Mouse (Mus musculus) cerebellum, adult 2 months (tissue): Measurements from ENCODE around the gene Ap1m1. TPM values are rescaled to one million over a fixed set of nuclear protein-coding genes. Genes with fewer than 3 reads are reported as not detected.
A peak's percentile ranks its signal among the peaks of the same experiment; 100 is the strongest.

Experiments used
- DNase-seq, 2 experiments: peaks; one replicate each; pipeline ENCODE4 v3.0.0; 2021
- H3K27ac ChIP-seq: fragments of 200-500 bp; 2 replicates; pipeline ENCODE4 v1.5.1; 2012; ENCODE audit warnings: low read length, control low read depth, inconsistent platforms; ENCODE audit not compliant: insufficient read depth
- H3K27me3 ChIP-seq: fragments of 200-500 bp; 2 replicates; pipeline ENCODE4 v1.6.1; 2012; ENCODE audit warnings: inconsistent platforms, mild to moderate bottlenecking, low read length, moderate library complexity; ENCODE audit not compliant: control insufficient read depth, insufficient read depth
- H3K4me1 ChIP-seq: fragments of 200-500 bp; 2 replicates; pipeline ENCODE4 v1.6.1; 2011; ENCODE audit warnings: low read length; ENCODE audit not compliant: control insufficient read depth, insufficient read depth
- H3K4me3 ChIP-seq: fragments of 200-500 bp; replicated peaks from 2 replicates; pipeline ENCODE3; 2011; ENCODE audit warnings: mild to moderate bottlenecking, low read depth, low read length, control low read depth; ENCODE audit not compliant: insufficient read depth
- CTCF ChIP-seq: fragments of 200-500 bp; IDR thresholded peaks from 2 replicates; pipeline ENCODE4 v1.5.1; 2011; ENCODE audit warnings: low read depth, mild to moderate bottlenecking, control low read depth, low read length, moderate library complexity, borderline replicate concordance; ENCODE audit not compliant: insufficient read depth
- POLR2A ChIP-seq: fragments of 200-500 bp; IDR thresholded peaks from 2 replicates; pipeline ENCODE4 v1.6.1; 2011; ENCODE audit warnings: low read length, control low read depth, borderline replicate concordance; ENCODE audit not compliant: insufficient read depth
- WGBS: fragments of 180-500 bp; shearing (Covaris S2); methylation state at CpG from one replicate; pipeline ENCODE4 v1.1.7; 2018; 5-methylcytosine and 5-hydroxymethylcytosine counted together
- polyA plus RNA-seq: library from polyadenylated mRNA; depleted of rRNA; stranded (reverse); fragments of >200 nt; gene quantifications from 2 replicates; pipeline ENCODE4 v1.2.3, GENCODE M21; 2012

Gene Ap1m1
- polyA plus RNA-seq, 1 experiment, result 112 TPM

DNA sequence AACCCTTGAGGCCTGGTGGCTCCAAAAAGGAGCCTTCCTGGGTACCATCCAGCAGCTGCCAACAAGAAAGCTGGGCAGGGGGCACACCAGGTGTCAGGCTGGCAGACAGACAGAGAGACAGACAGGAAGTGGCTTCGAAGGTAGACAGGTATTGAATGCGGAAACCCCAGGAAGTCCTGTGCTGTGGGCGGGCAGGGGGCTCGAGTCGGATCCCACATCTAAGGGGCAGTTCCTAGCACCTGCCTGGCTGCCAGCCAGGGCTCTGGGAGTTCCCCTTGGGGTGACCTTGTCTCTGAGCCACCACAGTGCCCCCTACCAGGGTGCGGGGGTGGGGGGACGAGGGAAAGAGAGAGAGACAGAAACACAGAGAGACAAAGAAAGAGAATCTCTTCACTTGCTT, 39.3 kb downstream of the Ap1m1 start:
- Histone ChIP-seq H3K4me1 (no peaks in the 10 kb centered on the region), H3K27ac (no peak overlapping the region), H3K4me3 (no peak overlapping the region), H3K27me3 (no peaks in the 10 kb centered on the region)
- WGBS, result 61% methylated on average over 7 of the region's 7 CpGs
- TF ChIP-seq POLR2A (no peak), CTCF (no peak)
- no peak for DNase-seq

DNA sequence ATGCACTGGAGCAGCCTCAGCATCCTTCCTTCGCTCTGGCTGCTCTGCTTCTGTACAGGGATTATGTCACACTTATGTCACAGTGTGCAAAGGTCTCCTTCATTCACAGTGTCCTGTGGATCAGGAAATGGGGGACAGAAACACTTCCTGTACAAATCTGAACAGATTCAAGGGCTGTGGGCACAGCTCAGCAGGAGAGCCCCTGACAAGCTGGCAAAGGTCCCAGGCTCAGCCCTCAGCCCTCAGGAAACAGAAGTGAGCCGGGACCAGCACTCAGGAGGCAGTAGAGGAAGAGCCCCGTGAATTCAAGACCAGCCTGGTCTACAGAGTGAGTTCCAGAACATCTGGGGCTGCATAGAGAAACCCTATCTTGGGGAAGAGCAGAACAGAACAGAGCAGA, 41.8 kb downstream of the Ap1m1 start:
- TF ChIP-seq POLR2A, result no peak
- TF ChIP-seq CTCF, result no peak
- H3K4me3 ChIP-seq, result no peak overlapping the region
- H3K4me1 ChIP-seq, result no peaks in the 10 kb centered on the region
- DNase-seq, result no peak
- no peaks in the 10 kb centered on the region for H3K27me3 ChIP-seq
- WGBS, result 19% methylated on average over 3 of the region's 3 CpGs
- H3K27ac ChIP-seq, result no peak overlapping the region

- no peak for TF ChIP-seq CTCF
- no peak for TF ChIP-seq POLR2A
- Histone ChIP-seq H3K27ac (no peak overlapping the region), H3K27me3 (no peaks in the 10 kb centered on the region), H3K4me1 (no peaks in the 10 kb centered on the region), H3K4me3 (no peak overlapping the region)
- 71% methylated on average over 4 of the region's 4 CpGs for WGBS
- DNase-seq, result no peak
These were observed 45.5 kb downstream of the Ap1m1 start for GRCm38 (mm10) chr8:72285285-72285684.

DNA sequence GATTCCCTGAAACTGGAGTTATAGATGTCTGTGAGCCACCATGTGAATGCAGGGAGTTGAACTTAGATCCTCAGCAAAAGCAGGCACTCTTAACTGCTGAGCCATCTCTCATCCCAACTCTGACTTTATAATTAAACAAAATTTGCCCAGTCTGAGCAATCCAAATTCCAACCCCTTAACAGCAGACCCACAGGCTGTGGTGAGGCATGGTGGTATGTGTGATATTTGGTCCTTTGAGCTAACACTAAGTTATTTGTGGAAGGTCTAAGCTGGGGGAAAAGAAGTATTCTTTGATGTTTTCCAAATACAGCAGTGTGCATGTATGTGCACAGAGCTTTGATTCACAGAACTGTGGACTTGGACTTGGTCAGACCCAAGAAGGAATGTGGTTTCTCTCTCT, 49.2 kb downstream of the Ap1m1 start:
- H3K4me3 ChIP-seq, result no peak overlapping the region
- TF ChIP-seq CTCF, result no peak
- no peak for TF ChIP-seq POLR2A
- H3K27ac ChIP-seq, result no peak overlapping the region
- H3K4me1 ChIP-seq, result no peaks in the 10 kb centered on the region
- no peak for DNase-seq
- H3K27me3 ChIP-seq, result no peaks in the 10 kb centered on the region

DNA sequence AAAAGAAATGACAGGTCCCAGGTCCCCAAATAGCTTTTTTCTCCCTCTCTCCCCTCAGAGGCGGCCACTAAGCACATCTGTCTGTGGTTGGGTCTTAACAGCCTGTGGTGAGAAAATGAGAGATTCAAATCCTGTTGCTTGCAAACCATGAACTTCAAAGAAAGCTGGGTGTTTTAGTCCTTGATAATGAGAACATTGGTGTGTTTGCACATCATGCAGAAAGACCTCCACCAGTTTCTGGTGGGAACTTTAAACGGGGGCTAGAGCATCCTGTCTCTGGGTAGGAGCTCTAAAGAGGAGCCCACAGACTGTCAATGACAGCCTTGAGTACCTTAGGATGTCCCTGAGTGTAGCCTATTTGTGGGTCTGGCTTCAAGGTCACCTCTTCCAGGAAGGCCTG, 51.3 kb downstream of the Ap1m1 start:
- Histone ChIP-seq H3K4me1 (peaks cover 9% of the 10 kb centered on the region; the same call in 1 of the 2 replicates), H3K27me3 (no peaks in the 10 kb centered on the region), H3K27ac (no peak overlapping the region), H3K4me3 (no peak overlapping the region)
- WGBS, result 91% methylated on average over 2 of the region's 2 CpGs
- no peak for DNase-seq
- TF ChIP-seq CTCF (no peak), POLR2A (no peak)

- H3K4me3 ChIP-seq, result no peak overlapping the region
- peaks cover 9% of the 10 kb centered on the region; the same call in 1 of the 2 replicates for H3K4me1 ChIP-seq
- no peak for DNase-seq
- H3K27me3 ChIP-seq, result no peaks in the 10 kb centered on the region
- TF ChIP-seq POLR2A (no peak), CTCF (no peak)
- H3K27ac ChIP-seq, result no peak overlapping the region
These were observed 53.5 kb downstream of the Ap1m1 start for GRCm38 (mm10) chr8:72293309-72293708.

DNA sequence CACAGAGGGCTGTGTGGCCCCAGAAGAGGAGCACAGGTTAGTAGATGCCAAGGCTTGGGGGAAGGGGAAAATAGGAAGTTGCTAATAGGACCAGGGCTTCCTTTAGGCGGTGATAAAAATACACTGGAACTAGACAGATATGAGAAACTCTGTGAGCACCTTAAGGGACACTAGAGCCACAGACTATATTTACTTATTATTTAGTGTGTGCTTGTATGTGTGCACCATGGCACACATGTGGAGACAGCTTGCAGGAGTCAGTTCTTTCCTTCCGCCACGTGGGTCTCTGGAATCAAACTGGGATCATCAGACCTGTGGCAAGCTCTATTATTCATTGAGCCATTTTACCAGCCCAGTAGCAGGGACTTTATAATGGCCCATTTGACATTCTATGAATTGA, 55.3 kb downstream of the Ap1m1 start:
- no peak for DNase-seq
- Histone ChIP-seq H3K4me3 (no peak overlapping the region), H3K27me3 (no peaks in the 10 kb centered on the region), H3K4me1 (peaks cover 9% of the 10 kb centered on the region; the same call in 1 of the 2 replicates), H3K27ac (no peak overlapping the region)
- WGBS, result 50% methylated on average over 3 of the region's 3 CpGs
- no peak for TF ChIP-seq POLR2A
- no peak for TF ChIP-seq CTCF

- DNase-seq, result peak; percentile 90 to 94
- 0 out of 2 replicates have a peak overlapping the region, but pooled peaks have one; percentile 3 for H3K27ac ChIP-seq
- no peak overlapping the region for H3K4me3 ChIP-seq
- peaks cover 9% of the 10 kb centered on the region; the same call in 1 of the 2 replicates for H3K4me1 ChIP-seq
- no peak for TF ChIP-seq POLR2A
- no peak for TF ChIP-seq CTCF
- WGBS, result 2% methylated on average over 8 of the region's 8 CpGs
- H3K27me3 ChIP-seq, result no peaks in the 10 kb centered on the region
These were observed 55.9 kb downstream of the Ap1m1 start for GRCm38 (mm10) chr8:72295679-72296078.

GRCm38 (mm10) chr8:72296561-72296960, 56.7 kb downstream of the Ap1m1 start:
- Histone ChIP-seq H3K4me3 (no peak overlapping the region), H3K4me1 (peaks cover 9% of the 10 kb centered on the region; the same call in 1 of the 2 replicates), H3K27me3 (no peaks in the 10 kb centered on the region), H3K27ac (no peak overlapping the region)
- TF ChIP-seq POLR2A, result no peak
- TF ChIP-seq CTCF, result no peak
- WGBS, result 97% methylated on average over 8 of the region's 8 CpGs
- no peak for DNase-seq
